Mouse (Mus musculus) lung, postnatal 14 days (tissue): ENCODE data around the gene Cel.

ENCODE experiments used
- DNase-seq: peaks from one replicate; pipeline ENCODE4 v3.0.0; 2021

Cel gene

DNA sequence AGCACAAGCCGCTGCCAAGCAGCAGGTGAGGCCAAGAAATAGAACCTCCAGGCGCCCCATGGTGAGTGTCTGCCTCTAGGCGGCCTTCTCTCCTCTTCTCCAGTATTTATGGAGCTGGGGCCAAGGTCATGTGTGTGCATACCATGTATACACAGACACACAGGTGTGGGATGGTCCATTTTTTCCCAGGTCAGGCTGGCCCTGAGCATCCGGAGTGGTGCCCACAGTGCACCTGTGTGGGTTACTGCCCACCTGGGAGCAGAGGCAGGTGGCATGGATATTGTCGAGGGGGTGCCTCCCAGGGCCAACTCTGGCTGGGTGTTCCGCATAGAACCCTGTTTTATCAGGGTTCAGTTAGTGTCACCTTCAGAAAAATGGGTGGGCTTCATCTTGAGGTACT lies at the start of gene Cel:
Cel (minus strand) TSS at position 101 of the 400 bp plus-strand sequence.
- DNase-seq, result no peak

DNA sequence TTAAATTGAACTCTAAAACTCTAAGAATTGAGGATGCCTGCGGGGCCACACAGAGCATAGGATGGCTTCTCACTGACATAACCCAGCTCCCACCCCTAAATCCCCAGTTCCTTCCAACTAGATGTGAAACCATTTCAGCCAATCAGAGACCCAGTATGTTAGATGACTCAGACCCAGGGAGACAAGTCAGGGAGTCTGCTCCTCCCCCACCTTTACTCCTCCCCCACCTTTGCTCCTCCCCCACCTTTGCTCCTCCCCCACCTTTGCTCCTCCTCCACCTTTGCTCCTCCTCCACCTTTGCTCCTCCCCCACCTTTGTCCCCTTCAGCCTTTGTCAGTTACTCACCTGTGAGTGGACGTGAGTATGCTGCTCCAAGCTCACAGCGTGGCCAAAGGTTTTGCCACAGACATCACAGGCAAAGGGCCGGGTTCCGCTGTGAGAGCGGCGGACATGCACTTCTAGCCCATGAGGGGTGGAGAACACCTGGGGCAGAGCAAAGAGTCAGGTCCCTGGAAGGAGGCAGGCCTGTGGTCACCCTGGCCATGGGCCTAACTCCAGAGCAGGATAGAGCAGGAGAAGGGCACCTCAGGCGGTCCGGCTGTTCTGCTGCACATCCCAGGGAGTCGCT lies 49.3 kb upstream of the Cel start:
- no peak for DNase-seq

DNA sequence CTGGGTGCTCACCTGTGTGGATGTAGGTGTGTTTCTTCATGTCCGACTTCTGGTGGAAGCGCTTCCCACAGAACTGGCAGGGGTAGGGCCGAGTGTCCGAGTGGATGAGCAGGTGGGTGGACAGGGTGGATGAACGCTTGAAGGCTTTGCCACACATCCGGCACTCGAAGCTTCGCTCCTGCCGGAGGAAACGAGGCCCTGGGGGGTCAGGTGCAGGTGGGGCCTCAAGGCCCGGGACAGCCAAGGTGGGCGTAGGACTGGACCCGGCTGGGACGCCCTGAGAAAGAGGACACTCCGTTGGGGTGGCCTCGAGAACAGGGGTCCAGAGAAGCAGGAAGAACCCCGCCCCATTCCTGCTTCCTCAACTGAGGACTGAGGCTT lies 48.2 kb upstream of the Cel start:
- DNase-seq, result no peak

DNA sequence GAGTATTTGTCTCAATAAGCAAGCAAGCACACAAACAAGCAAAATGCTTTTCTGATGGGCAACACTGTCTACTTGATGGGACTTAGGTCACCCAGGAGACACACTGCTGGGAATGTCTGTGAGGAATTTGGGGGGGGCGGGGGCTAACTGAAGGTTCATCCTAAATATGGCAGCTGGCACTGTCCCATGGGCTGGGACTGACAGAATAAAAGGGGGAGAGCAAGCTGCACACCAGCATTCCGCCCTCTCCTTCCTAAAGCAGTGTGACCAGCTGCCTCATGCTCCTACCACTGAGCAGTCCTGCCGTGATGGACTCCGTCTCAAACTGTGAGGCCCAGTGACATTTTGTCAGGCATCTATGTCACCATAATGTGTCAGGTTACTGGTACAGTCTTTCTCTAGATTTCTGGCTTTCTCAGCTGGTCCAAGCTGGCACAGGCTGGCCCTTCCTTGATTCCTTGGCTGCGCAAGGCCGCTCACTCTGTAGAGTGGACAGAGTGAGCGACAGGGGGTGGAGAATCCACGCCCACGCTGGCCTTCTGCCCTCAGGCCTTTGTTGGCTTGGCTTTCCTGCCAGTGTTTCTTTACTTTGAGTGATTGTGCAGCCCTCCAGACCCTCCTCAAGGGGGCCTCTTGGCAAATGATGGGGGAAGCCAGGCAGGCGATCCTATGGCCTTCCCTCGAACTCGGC lies 47.7 kb upstream of the Cel start:
- DNase-seq, result no peak

DNA sequence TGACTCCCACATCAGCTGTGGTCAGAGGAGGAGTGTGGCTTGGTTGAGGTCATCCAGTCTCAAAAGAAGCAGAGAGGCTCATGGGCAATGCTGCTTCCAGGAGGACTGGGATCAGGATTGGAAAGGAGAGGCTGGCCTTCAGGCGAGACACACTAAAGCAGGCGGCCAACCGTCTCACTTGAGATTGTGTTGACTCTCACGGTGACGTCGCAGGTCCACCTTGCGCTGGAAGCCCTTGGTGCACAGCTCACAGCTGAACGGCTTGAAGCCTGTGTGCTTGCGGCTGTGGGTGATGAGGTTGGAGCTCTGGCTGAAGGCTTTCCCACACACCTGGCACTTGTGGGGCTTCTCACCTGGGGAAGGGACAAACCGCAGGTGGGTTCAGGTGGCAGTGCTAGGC lies 46.6 kb upstream of the Cel start:
- DNase-seq, result no peak

DNA sequence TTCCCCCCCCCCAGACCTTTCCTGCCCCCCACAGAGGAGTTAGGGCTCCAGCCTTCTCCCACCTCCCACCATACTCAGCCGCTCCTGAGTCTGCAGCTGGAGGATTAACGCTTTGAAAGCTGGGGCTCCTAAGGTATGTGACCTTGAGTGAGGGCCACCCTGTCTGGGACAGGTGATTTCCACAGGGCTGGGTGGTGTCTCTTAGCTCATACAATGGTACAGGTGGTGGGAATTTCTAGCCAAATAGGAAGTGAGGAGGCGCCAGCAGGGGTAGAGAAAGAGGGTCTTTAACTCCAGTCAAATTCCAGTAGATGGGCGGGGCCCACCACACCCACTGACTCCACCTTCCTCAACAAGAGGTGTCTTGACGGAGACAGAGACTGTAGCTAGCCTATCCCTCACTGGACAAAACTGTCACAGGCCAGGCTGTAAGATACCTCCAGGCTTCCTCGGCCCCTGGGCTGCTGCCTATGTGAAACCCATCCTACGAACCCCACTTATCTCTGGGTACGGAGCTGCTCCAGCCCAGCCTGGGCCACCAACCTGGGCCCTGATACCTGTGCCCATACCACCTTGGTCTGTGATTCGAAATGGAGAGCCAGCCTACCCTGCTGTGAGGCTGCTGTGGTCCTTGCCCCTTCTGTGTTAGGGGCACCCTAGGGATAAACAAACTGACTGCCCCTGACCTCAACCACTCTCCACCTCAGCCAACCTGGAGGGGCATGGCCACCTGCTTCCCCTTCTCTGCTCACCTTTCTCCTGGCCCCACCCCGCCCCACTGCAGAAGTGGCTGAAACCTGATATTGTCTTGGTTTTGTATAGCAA lies 44.4 kb upstream of the Cel start:
- no peak for DNase-seq

DNA sequence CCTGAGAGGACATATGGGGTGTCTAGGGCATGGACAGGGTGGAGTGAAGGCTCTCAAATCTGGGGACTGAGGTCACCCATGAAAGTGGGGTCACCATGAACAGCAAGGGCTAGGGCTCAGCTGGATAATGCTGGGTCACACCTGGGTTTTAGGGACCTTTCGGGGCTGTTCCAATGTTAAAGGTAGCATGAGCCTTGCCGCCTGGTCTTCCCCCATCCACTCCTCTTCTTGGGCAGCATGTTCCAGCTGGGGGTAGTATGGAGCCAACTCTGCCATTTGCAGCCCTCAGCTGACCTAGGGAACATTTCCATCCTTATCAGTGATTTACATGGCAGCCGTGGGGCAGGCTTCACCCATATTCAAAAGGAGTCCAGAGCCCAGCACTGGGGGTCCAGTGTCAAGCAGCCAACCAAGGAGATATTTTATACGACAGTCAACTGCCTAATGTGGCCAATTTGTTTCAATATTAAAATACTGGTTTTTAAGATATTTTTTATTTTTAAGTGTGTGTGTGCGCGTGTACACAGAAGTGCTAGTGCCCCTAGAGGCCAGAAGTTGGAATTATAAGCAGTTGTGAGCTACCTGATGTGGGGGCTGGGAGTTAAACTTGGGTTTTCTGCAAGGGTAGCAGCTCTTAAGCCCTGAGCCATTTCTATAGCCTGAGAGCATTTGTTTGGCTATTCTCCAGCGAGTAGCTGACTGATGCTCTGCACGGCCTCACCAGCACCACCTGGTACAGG lies 43.6 kb upstream of the Cel start:
- DNase-seq, result no peak

DNA sequence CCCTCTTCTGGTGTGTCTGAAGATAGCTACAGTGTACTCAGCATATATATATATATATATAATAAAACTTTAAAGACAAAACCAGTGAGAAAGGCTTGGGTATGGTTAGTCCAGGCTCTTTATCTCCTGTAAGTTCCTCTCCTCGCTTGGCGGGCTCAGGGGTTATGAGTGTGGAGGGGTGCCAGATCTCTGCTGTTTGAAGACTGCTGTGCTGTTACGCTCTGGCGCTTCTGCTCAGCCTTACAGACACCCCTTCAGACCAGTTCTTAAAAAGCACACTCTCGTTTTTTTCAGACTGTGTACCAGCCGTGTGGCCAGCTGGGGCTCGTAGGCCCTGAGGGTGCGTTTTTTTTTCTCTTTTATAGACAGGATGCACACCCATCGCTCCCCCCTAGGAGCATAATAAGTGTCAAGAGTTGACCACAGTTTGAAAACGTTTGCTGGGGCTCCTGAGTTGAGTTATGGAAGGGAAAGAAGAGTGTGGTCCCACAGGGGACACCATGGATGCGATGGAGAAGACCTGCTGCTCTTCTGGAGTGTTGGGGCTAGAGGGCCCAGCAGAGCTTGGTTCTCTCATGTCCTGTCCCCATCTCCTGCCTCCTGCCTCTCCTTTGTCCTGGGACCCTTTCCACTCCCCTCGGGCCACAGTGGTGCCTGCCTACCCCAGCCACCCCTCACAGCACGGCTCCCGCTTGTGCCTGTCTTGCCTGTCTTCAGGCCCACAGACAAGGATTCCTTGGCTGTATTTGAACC lies 42.8 kb upstream of the Cel start:
- DNase-seq, result no peak

DNA sequence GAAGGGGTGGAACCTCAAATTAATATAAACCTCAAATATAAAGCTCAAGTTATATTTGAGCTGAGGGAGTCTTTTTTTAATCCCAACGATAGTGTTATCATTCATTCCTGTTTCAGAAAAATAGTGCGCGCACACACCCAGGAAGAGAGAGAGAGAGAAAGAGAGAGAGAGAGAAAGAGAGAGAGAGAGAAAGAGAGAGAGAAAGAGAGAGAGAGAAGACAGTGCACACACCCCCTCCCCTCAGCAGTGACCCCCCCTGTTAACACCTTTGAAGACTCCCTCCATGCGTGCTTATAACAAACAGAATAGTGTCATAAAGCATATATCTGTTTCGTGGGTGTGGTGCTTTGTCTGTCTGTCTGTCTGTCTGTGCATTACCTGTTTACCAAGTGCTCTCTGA lies 40.3 kb upstream of the Cel start:
- no peak for DNase-seq

DNA sequence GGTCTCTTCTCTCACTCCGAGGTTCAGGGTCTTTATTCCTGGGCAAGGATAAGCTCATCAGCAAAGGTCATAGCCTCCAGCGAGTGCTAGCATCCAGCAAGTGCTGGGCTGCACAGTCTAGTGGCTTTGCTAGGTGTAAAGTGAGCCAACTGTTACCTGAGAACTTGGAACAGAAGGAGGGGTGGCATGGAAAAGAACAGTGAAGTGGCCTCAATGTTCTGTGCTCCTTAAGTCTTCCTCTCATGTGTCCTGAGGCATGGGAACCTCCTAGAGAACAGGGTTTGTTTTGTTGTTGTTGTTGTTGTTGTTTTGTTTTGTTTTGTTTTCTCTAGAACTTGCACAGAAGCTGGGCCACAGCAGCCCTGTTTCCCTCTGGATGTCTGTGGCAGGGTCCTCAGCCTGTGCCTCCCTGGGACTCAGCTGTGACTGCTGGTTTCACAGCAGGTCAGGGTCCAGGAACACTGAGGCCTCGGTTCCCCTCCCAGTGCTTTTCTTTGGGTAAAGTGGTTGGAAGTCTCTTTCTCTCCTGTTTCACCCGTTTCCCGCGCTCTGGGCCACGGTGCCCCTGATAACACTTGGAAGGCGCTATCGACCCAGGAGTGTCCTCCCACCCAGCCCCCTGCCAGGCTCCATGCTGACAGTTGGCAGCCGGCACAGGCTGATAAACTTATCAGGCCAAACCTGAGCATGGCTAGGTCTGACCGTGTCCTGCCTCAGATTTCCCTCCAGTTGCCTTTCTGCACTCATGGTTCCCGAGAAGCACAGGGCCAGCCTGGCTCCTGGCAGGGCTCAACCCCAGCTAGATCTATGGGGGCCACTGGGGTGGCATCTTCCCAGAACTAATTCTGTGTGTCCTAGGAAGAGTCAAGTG lies 38.8 kb upstream of the Cel start:
- no peak for DNase-seq

DNA sequence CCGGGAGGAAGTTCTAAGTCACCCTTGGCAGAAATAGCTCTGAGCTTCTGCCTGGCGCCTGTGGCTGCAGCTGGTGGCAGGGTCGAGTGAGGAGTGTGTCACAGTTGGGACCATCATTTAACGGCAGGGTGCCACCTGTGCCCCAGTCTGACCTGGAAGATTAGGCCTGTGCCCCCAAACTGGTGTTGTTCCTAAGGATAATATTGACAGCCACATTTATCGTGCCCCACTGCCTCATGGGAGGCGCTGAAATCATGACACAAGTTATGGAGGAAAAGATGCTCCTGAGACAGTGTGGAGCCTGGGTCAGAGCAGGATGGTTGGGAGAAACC lies 36.3 kb upstream of the Cel start:
- DNase-seq, result no peak

DNA sequence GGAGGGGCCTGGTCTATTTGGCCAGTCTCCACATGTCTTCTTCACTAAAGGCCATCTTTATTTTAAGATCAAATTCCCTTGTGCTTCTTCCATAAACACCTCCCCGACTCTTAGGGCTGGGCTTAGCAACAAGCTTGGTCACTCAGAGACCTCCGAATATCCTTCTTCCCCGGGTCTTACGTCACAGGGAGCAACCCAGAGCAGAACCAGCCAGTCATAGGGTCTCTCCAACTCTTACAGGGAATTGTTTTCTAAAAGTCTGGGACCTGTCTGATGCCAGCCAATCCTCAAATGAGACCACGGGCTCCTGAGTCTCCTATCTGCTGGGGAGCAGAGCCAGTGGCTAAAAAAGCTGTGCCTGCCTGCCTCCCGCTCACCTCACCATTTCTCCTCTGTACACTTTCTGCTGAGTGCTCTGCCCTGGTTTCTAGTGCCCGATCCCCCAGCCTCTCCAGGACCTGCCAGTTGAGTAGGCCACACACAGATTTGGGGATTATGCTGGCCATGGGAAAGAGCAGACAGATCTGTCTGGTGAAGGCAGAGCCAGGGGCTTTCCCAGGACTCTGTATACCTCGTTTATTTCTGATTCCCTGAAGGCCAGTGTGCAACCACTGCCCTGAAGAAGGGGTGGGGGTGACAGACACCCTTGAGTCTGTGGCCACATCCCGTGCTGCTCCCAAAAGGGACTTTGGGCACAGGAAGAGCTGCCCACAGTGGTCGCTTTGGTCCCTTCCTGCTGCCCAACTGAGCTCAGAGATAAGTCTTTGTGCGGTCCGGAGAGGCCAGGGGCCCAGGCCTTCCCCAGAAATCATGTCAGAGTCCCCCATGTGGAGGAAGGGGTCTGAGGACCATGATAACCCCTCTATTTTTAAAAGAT lies 35.7 kb upstream of the Cel start:
- no peak for DNase-seq

DNA sequence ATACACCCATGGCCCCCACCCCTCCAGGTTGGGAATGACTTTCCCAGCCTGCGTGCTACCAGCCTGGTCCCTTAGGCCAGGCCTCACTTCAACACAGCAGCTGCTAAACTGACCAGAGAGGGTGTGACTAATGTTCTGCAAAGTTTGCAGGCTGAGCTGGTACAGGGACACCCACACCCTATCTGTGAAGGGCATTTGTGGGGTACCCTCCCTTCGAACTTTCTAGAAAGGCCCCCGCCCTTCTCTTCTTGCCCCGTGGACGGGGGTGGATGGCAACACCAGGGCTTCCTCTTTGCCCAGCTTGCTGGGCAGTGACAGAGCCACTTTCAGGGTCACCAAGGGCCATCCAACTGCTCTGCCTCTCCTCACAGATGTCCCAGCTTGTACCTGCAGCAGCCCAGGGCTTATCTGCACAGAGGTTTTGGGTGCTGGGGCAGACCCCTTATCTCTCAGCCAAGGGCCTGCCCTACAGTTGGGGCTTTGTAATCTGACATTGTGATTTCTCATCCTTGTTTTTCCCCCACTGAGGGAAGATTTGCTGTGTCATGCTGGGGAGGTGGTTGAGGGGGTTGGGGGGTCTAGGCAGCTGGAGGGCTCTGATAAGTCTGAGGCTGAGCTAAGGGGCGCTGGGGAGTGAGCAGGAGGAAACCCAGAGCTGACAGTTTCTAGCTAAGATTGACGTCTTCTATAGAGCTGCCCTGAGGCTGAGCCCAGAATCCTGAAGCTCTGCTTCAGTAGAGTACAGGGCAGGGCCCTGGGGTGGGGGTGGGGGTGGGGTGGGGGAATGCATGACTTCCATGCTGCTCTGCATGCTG lies 34.7 kb upstream of the Cel start:
- no peak for DNase-seq

DNA sequence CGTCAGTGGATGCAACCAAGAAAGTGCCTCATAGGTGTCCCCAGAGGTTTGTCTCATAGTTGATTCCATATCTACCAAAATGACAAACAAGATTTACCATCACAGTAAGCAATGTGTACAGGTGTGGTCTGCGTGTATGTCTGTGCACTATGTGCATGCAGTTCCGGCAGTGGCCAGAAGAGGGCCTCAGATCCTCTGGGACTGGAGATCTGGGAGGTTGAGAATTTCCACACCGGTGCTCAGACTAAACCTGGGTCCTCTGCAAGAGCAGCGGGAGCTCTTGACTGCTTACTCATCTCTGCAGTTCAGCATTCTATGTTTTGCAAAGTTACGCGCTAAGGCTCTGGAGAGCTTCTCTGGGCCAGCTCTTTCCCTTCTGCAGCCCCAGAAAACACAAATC lies 33.8 kb upstream of the Cel start:
- no peak for DNase-seq

DNA sequence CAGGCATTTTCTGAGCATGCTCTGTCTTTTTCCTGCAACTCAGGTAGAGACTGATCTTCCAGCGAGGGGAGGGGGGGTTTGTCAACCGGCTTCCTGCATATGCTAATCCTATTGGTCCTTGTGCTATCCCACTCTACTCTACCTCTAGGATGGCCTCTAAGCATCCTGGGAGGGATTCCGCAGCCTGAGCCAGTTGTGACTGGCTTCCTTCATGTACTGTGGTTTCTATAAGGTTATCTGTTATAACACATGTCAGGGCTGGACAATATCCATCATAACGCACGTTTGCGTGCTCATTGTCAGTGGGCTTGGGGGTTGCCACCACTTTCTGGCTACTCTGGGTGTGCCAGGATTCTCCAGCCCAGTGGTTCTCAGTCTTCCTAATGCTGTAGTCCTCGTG lies 32.8 kb upstream of the Cel start:
- no peak for DNase-seq

DNA sequence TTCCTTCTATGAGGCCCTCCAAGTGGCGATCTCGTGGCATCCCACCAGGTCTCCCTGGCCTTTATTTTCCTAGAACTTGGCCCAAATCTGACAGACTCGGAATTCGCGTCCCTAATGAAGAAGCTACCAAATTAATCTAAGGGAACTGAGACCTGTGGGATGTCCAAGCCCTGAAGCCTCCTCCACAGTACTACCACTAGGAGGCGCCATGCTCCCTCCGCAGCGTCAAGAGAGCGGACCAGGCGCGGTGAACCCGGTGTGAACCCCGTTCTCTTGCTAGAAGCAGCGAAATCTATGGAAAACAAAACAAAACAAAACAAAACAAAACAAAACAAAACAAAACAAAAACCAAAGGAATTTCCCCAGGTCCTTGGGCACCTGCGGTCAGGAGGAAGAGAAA lies 29.6 kb upstream of the Cel start:
- DNase-seq, result peak; percentile 78

DNA sequence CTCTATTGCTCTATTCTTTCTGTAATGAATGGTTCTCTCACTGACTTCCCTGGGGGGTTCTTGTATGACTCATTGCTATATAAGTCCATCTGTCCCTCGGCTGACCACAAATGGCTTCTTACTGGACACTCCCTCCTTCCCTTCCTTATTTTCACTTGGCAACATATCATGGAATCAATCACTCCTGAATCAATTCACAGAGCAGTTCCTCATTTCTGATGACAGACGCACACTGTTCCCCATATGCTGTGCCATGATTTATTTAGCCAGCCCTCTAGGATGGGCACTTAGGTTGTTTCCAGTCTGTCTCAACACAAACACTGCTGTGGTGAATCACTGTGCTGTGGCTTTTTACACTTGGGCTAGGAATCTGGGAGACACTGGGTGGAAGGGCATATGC lies 28.3 kb upstream of the Cel start:
- no peak for DNase-seq

DNA sequence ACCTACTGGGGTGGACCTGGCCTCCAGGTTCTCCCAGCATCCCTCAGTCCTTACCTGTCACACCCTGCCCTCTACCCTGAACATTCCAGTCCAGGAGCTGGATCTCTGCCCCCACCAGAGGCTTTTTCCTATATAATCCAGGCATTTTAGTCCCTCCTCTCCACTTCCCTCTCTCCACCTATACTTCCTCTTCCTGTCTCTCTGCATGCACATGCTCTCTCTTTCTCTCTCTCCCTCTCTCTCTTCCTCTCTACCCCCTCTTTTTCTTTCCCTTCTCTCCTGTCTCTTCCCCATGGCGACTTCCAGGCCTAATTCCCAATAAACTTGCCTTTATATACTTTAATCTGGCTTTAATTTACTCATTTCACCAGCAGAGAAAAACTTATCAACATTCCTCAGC lies 25.4 kb upstream of the Cel start:
- DNase-seq, result no peak

DNA sequence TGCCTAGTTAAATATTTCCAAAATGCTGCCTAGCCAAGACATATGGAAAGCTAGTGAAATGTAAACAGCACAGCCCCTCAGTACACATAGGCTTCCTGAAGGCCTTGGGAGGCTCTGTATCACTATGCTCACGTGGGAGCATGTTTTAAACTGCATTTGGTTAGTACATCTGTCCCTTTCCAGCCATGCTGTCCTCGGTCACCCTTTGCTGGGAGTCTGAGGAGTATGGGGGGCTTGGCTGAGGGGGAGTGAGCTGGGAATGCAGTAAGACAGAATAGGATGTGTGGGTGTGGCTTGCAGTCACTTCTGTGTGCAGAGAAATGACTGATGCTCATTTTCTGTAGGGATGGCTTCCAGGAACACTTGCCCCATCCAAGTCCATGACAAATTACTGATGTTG lies 22.5 kb upstream of the Cel start:
- DNase-seq, result no peak

DNA sequence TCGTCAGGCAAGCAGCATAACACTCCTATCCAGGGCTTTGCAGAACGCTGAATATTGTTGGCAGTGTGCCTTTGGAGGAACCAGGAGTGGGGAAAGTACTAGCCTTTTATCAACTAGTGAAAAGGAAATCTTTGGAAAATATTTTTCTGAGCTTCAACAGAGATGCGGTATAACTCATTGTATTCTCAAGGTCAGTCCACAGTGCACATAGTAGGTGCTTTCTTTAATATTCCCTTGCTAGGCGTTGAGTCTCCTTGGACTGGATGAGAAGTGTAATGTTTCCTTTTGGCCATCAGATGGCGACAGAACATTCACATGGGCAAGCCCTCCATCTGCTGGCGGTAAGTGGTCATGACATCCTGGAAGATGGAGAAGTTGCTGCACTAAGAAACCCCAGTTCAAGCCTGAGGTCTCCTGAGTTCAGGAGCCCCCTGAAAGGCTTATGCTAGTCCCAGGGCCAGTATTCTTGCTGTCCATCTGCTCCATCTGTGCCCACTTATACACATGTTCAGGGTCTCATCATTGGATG lies 21.9 kb upstream of the Cel start:
- peak; percentile 83 for DNase-seq
